Mouse (Mus musculus): ENCODE measurements around the gene St5. TPM values are rescaled to one million over a fixed set of nuclear protein-coding genes. Genes with fewer than 3 reads are reported as not detected.

St5 gene
- polyA plus RNA-seq, 1 experiment from 2014 or later, result 58.9 TPM

DNA sequence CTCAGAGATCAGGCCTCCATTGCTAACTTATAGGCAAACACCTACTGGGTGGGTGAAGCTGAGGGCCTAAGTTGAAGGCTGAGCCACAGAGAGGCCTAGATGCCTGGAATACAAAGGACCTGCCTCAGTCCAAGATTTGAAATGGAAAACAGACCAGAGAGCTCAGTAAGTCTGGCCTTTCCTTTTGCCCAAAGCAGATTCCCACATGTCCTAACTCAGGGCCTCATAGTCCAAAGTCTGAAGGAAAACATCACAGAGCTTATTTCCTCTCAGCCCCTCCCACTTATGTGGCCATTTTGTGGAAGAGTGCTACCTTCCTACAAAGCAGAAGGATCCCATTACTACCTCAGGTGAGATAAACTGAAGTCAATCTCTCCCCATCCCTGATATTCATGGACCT lies 162.5 kb downstream of the St5 start:
- DNase-seq (ENCODE audit: low spot score) (no peak), ATAC-seq (no peak)
- H3K4me2 ChIP-seq (replicated peaks; ENCODE audit: low read depth, low read length), result no peak overlapping the region
- H3K9me3 ChIP-seq (ENCODE audit: low read length), result no peaks in the 10 kb centered on the region
- peaks cover 35% of the 10 kb centered on the region for H3K36me3 ChIP-seq (ENCODE audit: insufficient read depth, low read length)
- TF ChIP-seq EP300 (IDR thresholded peaks at IDR 0.05) (no peak), CTCF (IDR thresholded peaks at IDR 0.05) (no peak)
- no peak overlapping the region for H3K9ac ChIP-seq (replicated peaks; ENCODE audit: low read depth)
- no peaks in the 10 kb centered on the region for H3K27me3 ChIP-seq (replicated peaks; ENCODE audit: insufficient read depth, low read length)
- H3K27ac ChIP-seq (ENCODE audit: low read length), result no peak overlapping the region
- H3K4me3 ChIP-seq (ENCODE audit: low read depth, low read length), result no peak overlapping the region
- no peaks in the 10 kb centered on the region; the same call in 1 of the 2 replicates for H3K4me1 ChIP-seq (ENCODE audit: insufficient read depth, low read depth, low read length)

DNA sequence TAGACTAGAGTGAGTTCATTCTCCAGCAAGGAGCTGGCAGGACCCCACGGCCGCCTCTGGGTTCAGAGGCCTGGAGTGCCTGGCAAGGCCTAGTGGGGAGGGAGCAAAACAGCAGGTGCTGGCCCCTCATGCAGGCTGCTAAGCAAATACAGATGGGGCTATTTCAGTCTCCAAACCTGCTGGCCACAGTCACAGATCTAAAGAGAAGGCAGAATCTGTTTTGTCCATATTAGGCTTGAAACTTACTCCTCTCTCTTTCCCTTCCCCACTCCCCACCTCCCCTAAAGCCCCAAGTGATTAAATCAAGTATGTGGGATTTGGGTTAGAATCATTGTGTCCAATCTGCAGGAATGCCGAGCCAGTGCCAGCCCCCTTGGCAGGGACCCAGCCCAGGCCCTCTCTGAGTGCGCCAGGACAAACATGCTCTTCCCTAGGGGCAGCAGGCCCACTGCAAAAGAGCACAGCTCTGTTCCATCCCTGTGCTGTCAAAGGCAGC lies 166.9 kb downstream of the St5 start:
- H3K27ac ChIP-seq (ENCODE audit: low read length), result 0 out of 2 replicates have a peak overlapping the region, but pooled peaks have one; percentile 14
- H3K9ac ChIP-seq (replicated peaks; ENCODE audit: low read depth), result no peak overlapping the region
- ATAC-seq (peak; percentile 65), DNase-seq (ENCODE audit: low spot score) (peak; percentile 23)
- H3K9me3 ChIP-seq (ENCODE audit: low read length), result no peaks in the 10 kb centered on the region
- H3K27me3 ChIP-seq (replicated peaks; ENCODE audit: insufficient read depth, low read length), result no peaks in the 10 kb centered on the region
- peaks cover 32% of the 10 kb centered on the region for H3K36me3 ChIP-seq (ENCODE audit: insufficient read depth, low read length)
- H3K4me2 ChIP-seq (replicated peaks; ENCODE audit: low read depth, low read length), result no peak overlapping the region
- 41% methylated on average over 4 of the region's 4 CpGs for WGBS
- H3K4me3 ChIP-seq (ENCODE audit: low read depth, low read length), result no peak overlapping the region
- no peak for TF ChIP-seq EP300 (IDR thresholded peaks at IDR 0.05)
- no peaks in the 10 kb centered on the region; the same call in 1 of the 2 replicates for H3K4me1 ChIP-seq (ENCODE audit: insufficient read depth, low read depth, low read length)

DNA sequence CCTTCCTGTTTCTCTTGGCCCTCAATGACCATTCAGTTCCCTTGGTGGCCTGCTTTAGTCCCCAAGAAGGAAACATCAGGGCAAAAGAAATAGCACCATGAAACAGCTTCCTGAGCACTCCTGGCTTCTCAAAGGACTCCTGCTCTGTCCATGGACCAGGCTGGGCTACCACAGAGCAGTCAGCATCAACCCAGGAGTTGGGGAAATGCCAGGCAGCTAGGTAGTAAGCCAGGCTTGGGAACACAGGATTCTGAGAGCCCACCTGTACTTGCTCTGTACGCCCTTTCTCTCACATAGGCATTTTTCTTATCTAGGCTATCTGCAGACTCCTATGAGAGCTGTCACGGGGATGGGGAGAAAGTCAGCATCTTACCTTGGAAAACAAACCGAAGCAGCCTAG lies 168.5 kb downstream of the St5 start:
- no peak for ATAC-seq
- peaks cover 43% of the 10 kb centered on the region for H3K36me3 ChIP-seq (ENCODE audit: insufficient read depth, low read length)

DNA sequence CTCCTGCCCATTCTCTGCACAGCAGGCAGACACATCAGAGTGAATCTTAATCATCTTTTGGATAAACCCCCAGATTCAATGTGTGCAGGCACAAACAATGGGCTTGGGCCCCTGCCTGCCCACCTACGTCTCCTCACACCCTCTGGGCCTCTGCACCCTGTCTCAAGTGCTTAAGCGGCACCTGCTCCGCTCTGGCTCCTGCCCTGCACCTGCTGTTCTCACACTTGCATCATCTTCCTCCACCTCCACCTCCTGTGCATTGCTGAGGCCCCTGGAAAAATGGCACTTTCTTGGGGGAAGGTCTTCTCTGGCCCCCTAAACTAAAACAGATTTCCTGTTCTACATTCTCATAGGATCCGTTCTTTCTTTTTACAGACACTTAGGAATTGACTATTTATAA lies 169.5 kb downstream of the St5 start:
- H3K9me3 ChIP-seq (ENCODE audit: low read length), result no peaks in the 10 kb centered on the region
- peaks cover 38% of the 10 kb centered on the region; the same call in 1 of the 2 replicates for H3K36me3 ChIP-seq (ENCODE audit: insufficient read depth, low read length)
- DNase-seq (ENCODE audit: low spot score) (no peak), ATAC-seq (no peak)
- H3K4me1 ChIP-seq (ENCODE audit: insufficient read depth, low read depth, low read length), result peaks cover 4% of the 10 kb centered on the region; the same call in 1 of the 2 replicates
- TF ChIP-seq CTCF (IDR thresholded peaks at IDR 0.05) (no peak), EP300 (IDR thresholded peaks at IDR 0.05) (no peak)
- no peak overlapping the region for H3K27ac ChIP-seq (ENCODE audit: low read length)
- no peaks in the 10 kb centered on the region for H3K27me3 ChIP-seq (replicated peaks; ENCODE audit: insufficient read depth, low read length)
- no peak overlapping the region for H3K4me3 ChIP-seq (ENCODE audit: low read depth, low read length)
- 85% methylated on average over 4 of the region's 4 CpGs for WGBS
- no peak overlapping the region for H3K4me2 ChIP-seq (replicated peaks; ENCODE audit: low read depth, low read length)
- H3K9ac ChIP-seq (replicated peaks; ENCODE audit: low read depth), result no peak overlapping the region

More for the DNA sequence above, 168.5 kb downstream of the St5 start:
- TF ChIP-seq CTCF (IDR thresholded peaks at IDR 0.05) (no peak), EP300 (IDR thresholded peaks at IDR 0.05) (no peak)
- no peak for DNase-seq (ENCODE audit: low spot score)
- Histone ChIP-seq H3K4me2 (replicated peaks; ENCODE audit: low read depth, low read length) (no peak overlapping the region), H3K9me3 (ENCODE audit: low read length) (no peaks in the 10 kb centered on the region), H3K4me3 (ENCODE audit: low read depth, low read length) (no peak overlapping the region), H3K4me1 (ENCODE audit: insufficient read depth, low read depth, low read length) (peaks cover 4% of the 10 kb centered on the region; the same call in 1 of the 2 replicates), H3K27me3 (replicated peaks; ENCODE audit: insufficient read depth, low read length) (no peaks in the 10 kb centered on the region), H3K9ac (replicated peaks; ENCODE audit: low read depth) (no peak overlapping the region), H3K27ac (ENCODE audit: low read length) (no peak overlapping the region)
- WGBS, result 90% methylated on average over 3 of the region's 3 CpGs

DNA sequence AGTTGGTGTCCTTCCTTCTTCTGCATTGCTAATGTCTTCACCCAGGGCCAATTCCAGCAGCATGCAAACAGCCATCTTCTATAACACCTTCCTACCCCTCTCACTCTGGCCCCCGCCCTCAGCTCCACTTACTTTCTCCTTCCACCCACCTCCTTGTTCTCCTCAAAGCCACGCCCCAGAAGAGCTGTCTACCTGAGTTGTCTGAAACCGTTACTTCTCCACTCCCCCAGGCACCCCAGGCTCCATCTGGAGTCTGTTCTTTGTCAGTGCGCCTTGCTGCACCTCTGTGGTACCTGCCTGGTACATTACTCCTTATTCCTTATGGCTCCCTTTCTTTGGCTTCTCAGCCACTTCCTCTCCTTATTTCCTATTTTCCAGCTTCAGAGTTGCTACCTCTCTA lies 170.3 kb downstream of the St5 start:
- Histone ChIP-seq H3K36me3 (ENCODE audit: insufficient read depth, low read length) (peaks cover 36% of the 10 kb centered on the region; the same call in 1 of the 2 replicates), H3K4me2 (replicated peaks; ENCODE audit: low read depth, low read length) (no peak overlapping the region), H3K27me3 (replicated peaks; ENCODE audit: insufficient read depth, low read length) (no peaks in the 10 kb centered on the region), H3K27ac (ENCODE audit: low read length) (no peak overlapping the region), H3K9ac (replicated peaks; ENCODE audit: low read depth) (no peak overlapping the region), H3K9me3 (ENCODE audit: low read length) (no peaks in the 10 kb centered on the region), H3K4me3 (ENCODE audit: low read depth, low read length) (no peak overlapping the region), H3K4me1 (ENCODE audit: insufficient read depth, low read depth, low read length) (peaks cover 4% of the 10 kb centered on the region; the same call in 1 of the 2 replicates)
- TF ChIP-seq EP300 (IDR thresholded peaks at IDR 0.05), result no peak
- no peak for TF ChIP-seq CTCF (IDR thresholded peaks at IDR 0.05)
- 82% methylated on average over 4 of the region's 4 CpGs for WGBS
- no peak for DNase-seq (ENCODE audit: low spot score)
- ATAC-seq, result no peak

DNA sequence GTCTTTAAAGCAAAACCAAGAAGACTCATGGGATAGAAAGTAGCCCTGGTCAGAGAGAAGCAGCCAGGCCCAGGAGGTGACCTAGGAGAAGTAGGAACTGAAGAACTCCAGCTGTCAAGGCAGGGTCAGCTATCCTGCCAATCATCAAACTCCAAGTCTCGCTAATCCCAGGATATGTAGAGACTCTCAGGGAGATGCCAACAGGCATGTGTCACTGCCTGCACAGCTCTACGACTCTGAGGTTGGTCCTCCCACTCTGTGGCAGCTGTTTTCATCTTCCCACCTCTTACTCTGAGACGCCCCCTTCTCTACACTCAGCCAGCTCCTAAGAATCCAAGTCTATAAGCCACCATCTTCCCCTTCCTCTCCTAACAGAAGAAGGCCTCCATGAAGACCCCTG lies 170.7 kb downstream of the St5 start:
- peak overlapping the region; percentile 45; the same call in 1 of the 2 replicates for H3K27ac ChIP-seq (ENCODE audit: low read length)
- H3K9me3 ChIP-seq (ENCODE audit: low read length), result no peaks in the 10 kb centered on the region
- ATAC-seq (no peak), DNase-seq (ENCODE audit: low spot score) (no peak)
- no peak overlapping the region for H3K4me3 ChIP-seq (ENCODE audit: low read depth, low read length)
- H3K36me3 ChIP-seq (ENCODE audit: insufficient read depth, low read length), result peaks cover 36% of the 10 kb centered on the region; the same call in 1 of the 2 replicates
- H3K27me3 ChIP-seq (replicated peaks; ENCODE audit: insufficient read depth, low read length), result no peaks in the 10 kb centered on the region
- 54% methylated on average over 3 of the region's 3 CpGs for WGBS
- H3K4me2 ChIP-seq (replicated peaks; ENCODE audit: low read depth, low read length), result no peak overlapping the region
- H3K9ac ChIP-seq (replicated peaks; ENCODE audit: low read depth), result no peak overlapping the region
- peaks cover 4% of the 10 kb centered on the region; the same call in 1 of the 2 replicates for H3K4me1 ChIP-seq (ENCODE audit: insufficient read depth, low read depth, low read length)
- no peak for TF ChIP-seq CTCF (IDR thresholded peaks at IDR 0.05)
- TF ChIP-seq EP300 (IDR thresholded peaks at IDR 0.05), result no peak
